Mouse (Mus musculus) brain, embryonic 14.5 days (tissue): ENCODE data around the gene Col4a4.

ENCODE experiments used
- CTCF ChIP-seq: fragments of 200-500 bp; IDR thresholded peaks from 2 replicates; pipeline ENCODE4 v1.5.1; 2012; ENCODE audit warnings: inconsistent platforms, mild to moderate bottlenecking, moderate library complexity, borderline replicate concordance; ENCODE audit not compliant: insufficient read depth, insufficient read length; ENCODE audit errors: extremely low read depth
- POLR2A ChIP-seq: fragments of 200-500 bp; IDR thresholded peaks from 2 replicates; pipeline ENCODE4 v1.6.1; 2012; ENCODE audit warnings: mild to moderate bottlenecking, inconsistent platforms, borderline replicate concordance; ENCODE audit not compliant: poor library complexity, insufficient read depth, insufficient read length, severe bottlenecking; ENCODE audit errors: extremely low read depth

DNA sequence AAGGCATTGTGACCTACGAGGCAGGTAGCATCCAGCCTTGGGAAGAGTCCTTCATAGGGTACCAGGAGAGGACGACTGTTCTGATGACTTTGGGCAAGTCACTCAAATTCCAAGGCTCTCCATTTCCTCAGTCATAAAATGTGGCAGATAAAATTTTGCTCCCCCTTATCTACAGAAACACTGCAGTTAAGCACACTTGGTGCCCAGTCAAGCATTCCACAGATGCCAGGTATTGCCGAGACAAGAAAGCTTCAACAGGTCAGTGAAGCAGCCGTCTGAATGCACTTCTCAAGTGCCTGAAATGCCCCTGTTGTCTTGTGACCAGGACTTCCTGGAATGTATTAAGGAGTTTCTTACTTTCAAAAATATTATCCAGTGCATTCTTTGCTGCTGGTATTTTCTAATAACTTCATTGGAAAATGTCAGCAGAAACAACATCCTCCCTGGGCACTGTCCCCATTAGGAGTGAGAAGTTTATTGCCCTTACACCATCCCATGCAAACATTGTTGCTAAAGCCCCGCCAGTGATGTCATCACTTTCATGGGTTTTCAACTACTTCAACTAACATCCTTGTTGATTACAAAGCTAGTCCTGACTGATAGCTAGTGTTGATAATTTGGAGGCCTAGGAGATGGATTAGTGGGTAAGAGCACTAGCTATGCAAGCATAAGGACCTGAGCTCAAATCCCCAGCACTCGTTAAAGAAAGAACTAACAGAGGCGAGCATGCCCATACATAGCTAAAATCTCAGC lies 16.7 kb upstream of the Col4a4 start:
- TF ChIP-seq CTCF, result no peak
- no peak for TF ChIP-seq POLR2A
